Mouse (Mus musculus) ovary, adult 18-20 months (tissue): ENCODE measurements around the gene Pm20d2.

Experiments used
- DNase-seq: peaks from one replicate; pipeline ENCODE4 v3.0.0; 2022; ENCODE audit warnings: low spot score, mixed read lengths

Pm20d2 gene

DNA sequence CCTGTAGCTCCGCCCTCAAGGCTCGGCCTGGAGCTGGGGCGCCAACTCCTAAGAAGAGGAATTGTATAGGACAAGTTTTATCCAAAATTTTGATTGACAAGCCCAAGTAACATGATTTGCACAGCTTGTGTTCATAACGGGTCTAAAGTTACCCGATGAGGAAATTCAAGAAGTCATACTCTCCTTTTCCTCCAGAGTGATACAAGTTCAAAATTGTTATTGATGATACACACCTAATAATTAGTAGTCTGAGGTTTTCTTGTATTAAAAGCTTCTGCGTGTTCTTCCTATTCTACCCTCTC, at the start of gene Pm20d2:
Pm20d2 (minus strand) TSS at position 3 of the 302 bp plus-strand sequence.
- no peak for DNase-seq

DNA sequence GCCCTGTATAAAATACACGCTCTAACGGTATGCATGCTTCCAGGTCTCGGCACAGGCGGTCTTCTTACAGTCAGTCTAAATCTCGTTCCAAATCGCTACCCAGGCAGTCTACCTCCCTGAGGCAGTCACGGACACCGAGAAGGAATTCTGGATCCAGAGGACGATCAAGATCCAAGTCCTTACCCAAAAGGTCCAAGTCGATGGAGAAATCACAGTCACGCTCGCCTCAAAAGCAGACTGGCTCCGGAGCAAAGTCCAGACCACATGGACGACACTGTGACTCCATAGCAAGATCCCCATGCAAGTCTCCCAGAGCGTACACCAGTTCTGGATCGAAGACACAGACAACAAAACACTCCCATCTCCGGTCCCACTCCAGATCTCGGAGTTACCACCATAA, 41.3 kb upstream of the Pm20d2 start:
- DNase-seq: no peak

DNA sequence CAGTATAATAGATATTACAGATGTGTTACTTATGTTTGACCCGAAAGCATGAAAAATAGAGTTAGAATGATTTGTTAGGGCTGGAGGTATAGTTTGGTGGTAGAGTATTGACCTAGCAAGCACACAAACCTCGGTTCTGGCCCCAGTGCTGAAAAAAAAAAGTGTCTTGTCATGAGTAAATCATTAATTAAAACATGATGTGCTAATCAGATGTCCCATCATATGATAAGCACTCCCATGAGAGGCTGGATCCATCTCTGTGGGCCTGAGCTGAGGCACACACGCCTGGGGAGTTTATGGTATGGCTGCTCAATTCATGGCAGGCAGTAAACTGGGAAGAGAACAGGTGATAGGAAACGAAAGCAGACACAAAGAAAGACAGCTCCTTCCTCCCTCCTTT, 40.1 kb upstream of the Pm20d2 start:
- no peak for DNase-seq

DNA sequence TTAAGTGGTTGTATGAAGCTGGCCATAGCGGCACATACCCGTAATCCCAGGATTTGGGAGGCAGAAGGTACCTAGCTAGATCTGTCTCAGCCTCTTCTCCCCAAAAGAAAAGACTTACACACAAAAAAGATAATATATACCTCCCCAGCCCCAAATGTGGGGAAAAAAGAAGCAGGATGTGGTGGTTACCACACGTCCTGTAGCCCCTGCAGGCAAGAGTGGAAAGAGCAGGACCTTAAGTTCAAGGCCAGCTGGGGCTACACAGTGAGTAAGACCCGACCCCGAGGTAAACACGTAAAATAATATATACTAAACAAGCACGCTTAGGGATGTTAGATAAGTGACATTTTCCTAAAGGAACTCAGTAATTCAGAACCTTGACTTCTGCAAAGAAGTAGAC, 37.6 kb upstream of the Pm20d2 start:
- no peak for DNase-seq

DNA sequence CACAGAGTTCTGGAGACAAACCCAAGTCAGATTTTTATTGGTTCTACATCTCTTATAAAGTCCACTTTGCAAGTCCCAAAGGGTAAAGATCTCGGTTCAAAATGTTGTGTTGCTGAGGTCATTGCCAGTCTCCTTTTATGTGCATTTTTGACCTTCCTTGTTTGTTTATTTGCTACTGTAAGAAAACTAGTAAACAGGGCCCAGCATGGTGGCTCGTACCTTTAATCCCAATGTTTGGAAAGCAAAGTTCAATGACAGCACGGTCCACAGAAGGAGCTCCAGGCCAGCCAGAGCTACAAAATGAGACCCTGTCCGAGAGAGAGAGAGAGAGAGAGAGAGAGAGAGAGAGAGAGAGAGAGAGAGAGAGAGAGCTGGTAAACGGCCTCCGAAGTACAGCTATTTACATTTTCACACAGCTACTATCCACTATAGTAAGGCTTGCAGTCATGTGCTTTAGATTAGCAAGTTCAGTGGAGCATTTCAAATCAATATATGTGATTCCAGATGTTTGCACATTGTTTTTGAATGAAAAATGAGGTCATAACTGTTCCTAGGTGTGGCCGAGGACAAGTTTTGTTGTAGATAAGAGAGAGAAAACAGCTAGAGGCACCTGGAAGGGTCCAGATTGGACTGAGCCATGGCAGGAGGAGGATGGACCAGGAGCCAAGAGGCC, 34.6 kb upstream of the Pm20d2 start:
- no peak for DNase-seq

DNA sequence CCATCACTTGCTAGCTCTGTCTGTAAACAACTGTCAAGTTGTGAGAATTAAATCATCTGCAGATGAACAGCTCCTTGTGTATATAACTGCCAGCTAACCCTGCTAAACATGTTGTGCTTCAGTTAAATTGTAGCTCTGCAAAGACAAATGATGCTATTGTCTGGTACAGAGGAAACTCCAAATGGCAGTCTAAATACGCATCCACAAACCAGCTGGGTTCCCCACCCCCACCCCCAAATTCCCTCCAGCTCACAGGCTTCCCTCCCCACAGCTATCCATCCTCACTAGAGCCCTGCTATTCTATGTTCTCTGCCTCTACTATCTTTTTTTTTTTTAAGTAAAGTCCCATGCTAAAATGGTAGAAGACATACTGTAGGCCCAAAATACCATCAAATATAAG, 32.3 kb upstream of the Pm20d2 start:
- DNase-seq: no peak

DNA sequence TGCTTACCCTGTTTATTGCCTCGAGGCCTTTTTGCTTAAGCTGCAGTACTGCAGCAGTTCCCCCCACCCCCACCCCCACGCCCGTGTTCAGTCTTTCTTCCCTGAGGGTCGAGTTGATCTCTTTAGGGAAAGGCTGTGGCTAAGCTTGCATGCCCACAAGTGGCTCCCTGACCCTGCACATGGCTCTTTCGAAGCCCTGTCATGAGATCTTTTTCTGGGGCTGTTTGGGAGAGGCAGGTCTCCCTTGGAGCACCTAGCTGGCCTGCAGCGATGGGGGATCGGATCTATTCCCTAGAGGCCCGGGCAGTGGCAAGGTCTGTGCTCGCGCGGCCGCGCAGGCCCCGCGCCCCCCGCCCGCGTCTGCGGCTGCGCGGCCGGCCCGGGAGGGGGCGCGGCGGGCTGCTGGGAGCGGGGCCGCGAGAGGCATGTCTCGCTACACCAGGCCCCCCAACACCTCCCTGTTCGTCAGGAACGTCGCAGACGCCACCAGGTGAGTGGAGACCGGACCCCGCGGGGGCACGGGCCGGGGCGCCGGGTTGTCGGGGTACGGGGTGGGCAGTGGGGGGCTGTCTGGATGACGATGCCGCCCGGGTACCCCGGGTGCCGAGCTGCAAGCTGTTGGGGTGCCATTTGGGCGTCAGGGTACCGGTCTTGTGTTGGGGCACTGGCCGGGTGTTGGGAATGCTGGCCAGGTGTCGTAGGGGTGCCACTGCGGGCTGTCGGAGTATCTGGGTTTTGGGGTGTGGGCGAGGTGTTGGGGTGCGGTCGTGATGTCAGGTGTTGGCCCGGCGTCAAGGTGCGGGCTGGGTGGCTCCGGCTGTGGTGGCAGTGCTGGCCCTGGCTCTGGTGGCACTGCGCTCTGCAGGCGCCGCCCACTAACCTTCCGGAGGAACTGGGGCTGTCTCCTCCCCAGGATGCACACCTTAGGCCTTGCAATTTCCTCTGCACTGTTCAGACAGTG, 19.6 kb upstream of the Pm20d2 start, which contains the start of gene Srsf12:
Srsf12 (plus strand) TSS at position 111 of the 961 bp plus-strand sequence.
- no peak for DNase-seq

DNA sequence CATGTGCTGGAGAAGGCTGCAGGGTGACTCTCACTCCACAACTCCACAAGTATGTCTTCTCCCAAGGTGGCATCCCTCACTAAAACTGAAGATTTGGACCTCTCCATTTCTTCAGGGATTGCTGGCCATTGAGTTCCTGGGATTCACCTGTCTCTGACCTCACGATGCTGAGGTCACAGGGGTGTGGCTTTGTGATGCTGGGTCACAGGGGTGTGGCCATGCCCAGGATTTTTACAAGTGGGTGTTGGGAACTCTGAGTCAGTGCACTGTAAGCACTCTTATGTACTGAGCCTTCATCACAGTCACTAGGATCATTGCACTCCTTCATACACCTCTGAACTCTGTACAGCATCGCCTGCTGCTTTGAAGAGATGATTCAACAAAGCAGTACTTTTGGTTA, 18.0 kb upstream of the Pm20d2 start:
- no peak for DNase-seq

DNA sequence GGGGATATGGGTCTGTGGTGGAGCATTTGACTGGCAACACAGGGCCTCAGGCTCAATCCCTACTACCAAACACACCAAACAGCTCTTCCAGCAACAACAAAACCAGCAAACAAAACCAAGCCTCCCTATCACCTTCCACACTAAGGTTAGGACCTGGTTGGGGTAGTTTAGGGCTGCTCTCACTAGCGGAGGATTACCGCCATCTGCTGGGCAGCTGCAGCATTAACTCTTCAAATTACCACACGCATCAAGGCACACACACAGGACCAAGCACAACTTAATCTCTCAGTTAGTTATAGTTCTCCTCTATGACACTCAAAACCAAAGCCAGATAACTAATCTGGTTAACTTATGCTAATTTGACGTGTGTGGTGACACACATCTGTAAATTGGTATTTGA, 15.1 kb upstream of the Pm20d2 start:
- no peak for DNase-seq

DNA sequence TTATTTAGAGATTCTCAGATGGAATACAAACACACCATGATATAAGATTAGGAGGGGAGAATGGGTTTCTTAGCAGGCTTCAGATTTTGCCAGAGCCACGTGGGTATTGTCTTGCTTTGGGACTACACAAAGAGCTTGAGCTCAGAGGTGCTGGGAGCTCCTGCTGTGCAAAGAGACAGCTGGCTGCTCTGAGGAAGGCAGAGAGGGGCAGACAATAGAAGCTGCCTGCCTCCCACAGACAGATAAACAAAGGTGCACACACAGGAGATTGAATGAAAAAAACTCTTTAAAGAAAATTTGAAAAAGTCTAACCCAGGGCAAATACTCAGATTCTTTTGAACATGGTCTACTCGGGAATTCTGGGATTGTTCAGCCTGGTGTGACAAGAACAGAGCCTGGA, 8.6 kb upstream of the Pm20d2 start:
- no peak for DNase-seq

DNA sequence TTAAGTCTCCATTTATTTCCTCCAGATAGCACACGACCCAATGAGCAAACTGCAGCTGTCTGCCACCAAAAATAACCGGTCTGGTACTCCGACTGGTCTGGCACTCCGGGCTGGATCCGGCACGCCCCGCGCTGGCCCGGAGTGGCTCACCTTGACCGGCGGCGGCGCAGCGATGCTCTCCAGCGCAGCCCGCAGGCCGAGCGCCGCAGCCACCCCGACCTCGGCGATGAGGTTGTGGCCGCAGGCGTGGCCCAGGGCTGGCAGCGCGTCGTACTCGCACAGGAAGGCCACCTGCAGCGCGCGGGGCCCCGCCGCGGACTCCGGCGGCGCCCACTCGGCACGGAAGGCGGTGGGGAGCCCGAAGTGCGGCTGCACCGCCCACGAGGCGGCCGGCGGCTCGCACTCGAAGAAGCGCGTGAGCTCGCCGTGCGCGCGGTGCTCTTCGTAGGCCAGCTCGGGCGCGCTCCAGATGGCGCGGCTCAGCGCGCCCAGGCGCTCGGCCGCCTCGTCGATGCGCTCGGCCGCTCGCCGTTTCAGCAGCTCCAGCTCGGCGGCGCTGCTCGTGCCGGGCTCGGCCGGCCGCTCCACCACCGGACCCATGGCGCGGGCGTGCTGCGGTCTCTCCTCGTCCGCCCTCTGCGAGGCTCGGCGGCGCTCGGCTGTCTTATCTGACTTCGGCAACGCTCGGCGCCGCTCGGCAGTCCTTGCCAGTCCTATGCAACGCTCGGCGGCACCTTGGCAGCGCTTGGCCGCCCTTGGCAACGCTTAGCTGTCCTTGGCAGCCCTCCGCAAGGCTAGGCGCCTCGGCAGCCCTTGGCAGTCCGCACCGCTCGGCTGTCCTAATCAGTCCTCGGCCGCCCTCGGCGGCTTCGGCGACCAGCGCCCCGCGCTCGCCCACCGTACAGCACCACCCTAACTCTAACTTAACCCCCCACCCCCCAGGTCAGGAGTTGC, 479 bp downstream of the Pm20d2 start:
- peak; percentile 95 for DNase-seq

DNA sequence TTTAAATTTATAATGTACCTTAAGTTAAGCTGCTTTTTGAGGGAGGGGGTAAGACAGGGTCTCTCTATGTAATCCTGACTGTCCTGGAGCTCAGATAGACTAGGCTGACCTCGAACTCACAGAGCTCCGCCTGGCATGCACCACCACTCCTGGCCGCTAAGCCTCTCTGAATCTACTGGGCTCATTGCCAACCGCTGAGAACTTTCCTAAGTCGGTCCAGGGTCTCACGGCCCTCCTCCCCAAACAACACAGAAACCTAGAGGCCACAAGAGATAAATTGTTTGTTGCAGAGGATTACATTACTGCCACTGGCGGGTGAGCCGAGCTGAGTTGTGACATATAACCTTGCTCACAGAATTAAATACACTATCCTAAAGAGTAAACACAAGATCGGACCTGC, 1.4 kb downstream of the Pm20d2 start:
- peak; percentile 67 for DNase-seq

DNA sequence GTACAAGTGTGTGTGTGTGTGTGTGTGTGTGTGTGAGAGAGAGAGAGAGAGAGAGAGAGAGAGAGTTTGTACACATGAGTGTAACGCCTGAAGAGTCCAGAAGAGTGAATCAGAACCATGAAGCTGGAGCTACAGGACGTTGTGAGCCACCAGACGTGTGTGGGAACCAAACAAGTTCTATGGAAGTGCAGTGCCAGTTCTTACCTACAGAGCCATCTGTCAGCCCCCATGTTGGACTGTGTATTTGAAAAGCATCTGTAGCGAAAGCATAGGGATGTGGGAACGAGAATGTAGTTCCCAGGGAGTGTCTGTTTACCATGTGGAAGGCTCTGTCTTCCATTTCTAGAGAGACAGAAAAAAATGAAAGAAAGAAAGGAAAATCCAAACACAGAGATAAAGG, 6.1 kb downstream of the Pm20d2 start:
- DNase-seq: no peak

DNA sequence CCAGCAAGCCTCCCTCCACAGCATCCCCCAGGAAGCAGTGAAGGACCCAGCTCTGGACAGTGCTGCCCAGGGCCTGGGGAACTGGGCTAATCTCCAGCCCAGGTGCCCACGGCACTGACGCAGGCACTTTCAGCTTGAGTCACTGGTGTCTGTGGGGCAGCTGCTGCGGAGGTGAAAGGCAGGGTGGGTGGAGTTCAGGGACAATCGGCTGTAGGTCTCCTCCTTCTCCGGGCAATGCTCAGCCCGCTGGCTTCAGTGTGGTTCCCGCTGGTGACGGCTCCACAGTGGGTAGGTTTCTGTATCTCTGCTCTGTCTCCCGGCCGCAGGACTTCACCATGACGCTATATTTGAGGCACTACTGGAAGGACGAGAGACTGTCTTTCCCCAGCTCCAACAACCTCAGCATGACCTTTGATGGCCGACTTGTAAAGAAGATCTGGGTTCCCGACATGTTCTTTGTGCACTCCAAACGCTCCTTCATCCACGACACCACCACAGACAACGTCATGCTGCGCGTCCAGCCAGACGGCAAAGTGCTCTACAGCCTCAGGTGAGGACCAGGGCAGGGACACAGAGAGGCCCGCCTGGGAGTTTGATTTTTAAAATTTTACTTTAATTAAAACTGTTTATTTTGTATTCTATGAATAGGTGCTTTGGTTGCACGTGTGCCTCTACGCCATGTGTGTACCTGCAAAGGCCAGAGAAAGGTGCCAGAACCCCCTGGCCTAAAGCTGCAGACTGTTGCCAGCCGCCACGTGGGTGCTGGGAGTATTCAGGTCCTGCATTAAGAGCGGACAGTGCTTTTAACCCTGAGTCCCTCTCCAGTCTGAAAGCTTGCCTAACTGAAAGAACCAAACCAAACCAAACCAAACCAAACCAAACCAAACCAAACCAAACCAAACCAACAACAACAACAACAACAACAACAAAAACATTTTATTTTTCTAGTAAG, 37.2 kb downstream of the Pm20d2 start:
- no peak for DNase-seq

DNA sequence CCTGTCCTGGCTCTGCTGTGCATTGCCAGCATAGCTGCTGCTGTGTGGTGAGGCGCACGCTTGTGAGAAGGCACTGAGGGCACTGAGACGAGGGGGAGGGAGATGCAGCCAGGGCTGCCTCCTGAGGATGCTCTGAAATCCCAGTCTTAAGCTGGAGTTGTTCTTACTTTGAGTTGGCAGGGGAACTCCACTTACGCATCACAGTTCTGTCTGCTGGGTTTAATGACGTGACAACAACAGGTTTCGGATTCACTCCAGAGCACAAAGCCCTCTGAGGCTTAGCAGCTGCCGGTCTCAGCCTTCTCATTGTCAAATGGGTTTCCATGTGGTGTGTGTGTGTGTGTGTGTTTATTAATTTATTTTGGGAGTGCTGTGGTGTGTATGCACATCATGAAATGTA, 40.4 kb downstream of the Pm20d2 start:
- no peak for DNase-seq

DNA sequence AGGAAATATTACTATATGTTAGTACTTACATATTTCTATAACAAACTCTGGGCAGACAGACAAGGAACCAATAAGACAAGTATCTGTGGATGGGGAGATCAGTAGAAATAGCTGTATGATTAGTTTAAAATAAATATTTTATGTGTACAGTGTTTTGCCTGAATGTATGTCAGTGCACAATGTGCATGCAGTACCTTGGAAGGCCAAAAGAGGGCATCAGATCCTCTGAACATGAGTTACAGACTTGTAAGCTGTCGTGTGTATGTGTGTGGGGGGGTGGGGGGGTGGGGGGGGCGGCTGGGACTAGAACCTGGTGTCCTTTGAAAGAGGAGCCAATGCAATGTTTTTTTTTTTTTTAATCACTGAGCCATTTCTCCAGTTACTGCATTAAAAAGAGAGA, 41.7 kb downstream of the Pm20d2 start:
- no peak for DNase-seq

DNA sequence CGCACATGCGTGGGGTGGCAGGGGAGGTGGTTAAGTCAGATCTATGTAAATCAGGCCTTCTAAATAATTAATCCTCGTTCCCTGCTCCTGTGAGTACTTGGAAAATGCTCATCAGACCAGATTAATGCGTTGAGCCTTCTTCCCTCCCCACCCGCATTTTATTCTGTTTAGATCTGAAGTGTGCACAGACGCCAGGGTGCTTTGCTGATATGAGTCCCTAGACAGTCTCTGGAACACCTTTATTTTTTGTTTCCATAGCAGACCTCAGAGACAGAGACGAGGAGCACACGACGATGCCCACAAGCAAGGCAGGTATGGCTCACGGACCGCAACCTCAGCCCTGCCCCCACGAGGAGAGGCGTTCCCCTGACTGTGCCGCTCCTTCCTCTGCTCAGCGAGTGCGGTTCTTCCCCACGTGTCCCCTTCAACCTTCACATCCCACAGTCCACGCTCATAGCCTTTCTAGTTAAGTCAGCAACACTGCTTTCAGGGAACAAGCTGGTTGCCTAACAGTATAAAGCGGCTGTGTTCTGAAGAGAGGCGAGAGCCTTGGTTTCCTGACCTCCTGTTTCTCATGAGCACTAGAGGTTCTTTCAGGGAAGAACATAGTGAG, 42.8 kb downstream of the Pm20d2 start:
- DNase-seq: no peak

DNA sequence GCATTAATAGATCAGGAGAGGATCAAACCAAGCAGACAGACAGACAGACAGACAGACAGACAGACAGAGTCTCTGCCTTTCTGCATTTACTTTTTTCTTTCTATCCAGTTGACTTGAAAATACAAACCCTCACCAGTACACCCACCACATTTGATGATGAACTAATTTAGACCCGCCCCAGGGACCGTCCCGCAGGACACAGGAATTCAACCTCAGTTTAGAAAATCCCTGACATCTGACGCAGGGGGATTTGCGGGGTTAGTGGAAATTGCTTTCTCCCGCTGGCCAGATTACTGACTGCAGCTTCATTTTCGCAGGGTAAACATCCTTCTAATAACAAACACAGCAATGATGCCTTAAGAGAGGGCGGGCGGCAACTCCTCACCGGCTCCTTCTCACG, 57.3 kb downstream of the Pm20d2 start, which contains the start of gene Gabrr1:
Gabrr1 (plus strand) TSS at position 301 of the 400 bp plus-strand sequence.
- no peak for DNase-seq

DNA sequence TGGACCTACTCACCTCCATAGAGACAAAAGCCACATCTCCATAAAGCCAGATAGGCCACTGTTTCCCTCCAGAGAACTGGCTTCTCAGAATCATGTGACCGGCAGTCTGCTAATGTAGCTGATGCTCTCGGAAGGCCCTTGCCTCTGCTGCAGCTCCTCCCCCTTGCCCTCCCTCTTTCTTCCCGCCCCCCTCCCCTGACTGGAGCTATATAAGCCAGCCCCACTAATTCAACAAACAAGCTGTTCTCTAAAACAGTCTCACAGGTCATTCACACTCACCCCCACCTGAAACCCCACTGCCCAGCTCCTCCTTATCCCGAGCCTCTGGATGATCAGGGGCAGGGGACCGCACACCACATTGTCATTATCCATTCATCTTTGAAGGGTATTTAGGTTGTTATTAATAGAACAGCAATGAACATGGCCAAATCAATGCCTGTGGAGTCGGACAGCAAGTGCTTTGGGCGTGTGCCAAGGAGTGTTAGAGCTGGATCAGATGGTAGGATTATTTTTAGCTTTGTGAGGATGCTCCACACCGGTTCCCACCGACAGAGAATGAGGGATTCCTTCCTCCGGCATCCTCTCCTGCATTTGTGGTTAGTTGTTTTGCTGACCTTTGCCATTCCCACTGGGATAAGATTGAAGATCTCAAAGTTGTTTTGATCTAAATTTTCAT, 64.0 kb downstream of the Pm20d2 start:
- no peak for DNase-seq

DNA sequence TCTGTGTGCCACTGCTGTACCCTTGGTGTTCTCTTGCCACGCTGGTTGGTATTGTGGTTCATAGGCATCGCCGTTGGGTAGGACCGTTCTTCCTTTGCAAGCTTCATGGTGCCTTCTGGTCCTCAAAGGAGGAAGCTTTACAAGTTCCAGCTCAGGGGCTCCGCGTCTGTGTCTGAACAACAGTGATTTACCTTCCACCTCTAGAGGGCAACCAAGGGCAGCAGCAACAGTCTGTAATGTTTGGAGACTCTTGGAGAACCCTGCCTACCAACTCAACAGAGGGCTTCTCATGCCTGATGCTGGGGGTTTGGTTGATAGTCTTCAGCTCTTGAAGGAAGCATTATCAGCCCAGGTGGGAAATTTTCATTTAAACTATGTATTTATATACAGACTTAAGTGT, 65.0 kb downstream of the Pm20d2 start:
- DNase-seq: peak; percentile 9
